Mouse (Mus musculus) cerebellum, adult 18-20 months (tissue): ENCODE measurements around the gene Tmem30a.
A peak's percentile ranks its signal among the peaks of the same experiment; 100 is the strongest.

Source experiments
- DNase-seq, 2 experiments: peaks; one replicate each; pipeline ENCODE4 v3.0.0; 2021

Tmem30a gene

DNA sequence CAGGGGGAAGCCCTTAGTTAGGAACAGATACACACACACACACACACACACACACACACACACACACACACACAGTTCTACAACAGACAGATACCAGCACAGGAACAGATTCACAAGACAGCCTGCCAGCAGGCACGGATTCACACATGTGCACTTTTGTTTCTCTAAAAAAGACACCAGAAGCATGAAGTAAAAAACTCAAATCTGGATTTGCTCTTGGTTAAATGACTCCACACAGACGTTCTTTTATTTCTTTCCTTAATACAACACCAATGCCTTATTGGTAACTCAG lies 7.6 kb downstream of the Tmem30a start:
- DNase-seq = no peak

- no peak for DNase-seq
Measured at GRCm38 (mm10) chr9:79784934-79785793, 8.1 kb downstream of the Tmem30a start.

DNA sequence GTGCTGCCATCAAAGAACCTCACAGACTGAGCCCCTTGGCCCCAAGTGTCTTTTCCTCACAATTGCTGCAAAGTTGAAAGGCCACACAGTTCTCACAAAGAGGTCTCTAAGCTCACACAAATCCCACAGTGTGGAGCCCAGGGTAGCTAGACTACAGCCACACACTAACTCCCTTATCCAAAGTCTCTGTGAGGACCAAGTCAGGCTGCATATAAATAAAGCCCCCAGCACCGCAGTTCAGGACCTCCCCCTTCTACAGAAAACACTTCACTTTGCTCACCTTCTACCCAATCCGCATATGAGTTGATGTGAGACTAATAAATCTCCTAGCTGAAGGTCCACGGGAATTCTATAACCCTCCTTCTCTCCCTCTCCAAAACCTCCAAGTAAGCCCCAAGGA lies 8.9 kb downstream of the Tmem30a start:
- no peak for DNase-seq

GRCm38 (mm10) chr9:79779354-79779753 lies 14.0 kb downstream of the Tmem30a start:
- DNase-seq = no peak

DNA sequence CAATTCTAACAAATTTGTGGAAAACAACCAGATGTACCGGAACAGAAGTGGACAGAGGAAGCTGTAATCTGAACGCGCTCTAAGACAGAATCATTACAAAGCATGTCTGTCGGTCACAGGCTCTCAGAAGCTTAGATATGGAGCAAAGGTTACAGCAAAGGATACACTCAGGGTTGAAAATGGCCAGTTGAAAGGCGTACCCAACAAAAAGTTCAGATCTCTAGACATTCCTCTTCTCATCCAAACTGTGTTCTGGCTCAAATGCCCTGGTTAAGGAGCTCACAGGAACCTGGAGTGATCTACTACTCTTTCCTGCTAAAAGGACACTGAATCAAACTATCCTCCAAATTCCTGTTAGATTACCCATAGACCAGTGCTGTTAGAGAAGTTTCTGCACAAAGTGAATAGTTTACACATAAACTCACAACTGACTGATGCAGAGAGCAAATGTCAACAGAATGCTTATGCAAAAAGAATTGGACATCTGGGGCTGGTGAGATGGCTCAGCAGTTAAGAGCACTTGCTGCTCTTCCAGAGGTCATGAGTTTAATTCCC lies 26.2 kb downstream of the Tmem30a start:
- DNase-seq = no peak

- DNase-seq = no peak
Measured at GRCm38 (mm10) chr9:79765329-79765728, 28.0 kb downstream of the Tmem30a start.

GRCm38 (mm10) chr9:79762519-79762918 lies 30.8 kb downstream of the Tmem30a start:
- no peak for DNase-seq

- peak in 1 of 2 experiments; percentile 5 for DNase-seq
Measured at GRCm38 (mm10) chr9:79760076-79760475, 33.2 kb downstream of the Tmem30a start.

DNA sequence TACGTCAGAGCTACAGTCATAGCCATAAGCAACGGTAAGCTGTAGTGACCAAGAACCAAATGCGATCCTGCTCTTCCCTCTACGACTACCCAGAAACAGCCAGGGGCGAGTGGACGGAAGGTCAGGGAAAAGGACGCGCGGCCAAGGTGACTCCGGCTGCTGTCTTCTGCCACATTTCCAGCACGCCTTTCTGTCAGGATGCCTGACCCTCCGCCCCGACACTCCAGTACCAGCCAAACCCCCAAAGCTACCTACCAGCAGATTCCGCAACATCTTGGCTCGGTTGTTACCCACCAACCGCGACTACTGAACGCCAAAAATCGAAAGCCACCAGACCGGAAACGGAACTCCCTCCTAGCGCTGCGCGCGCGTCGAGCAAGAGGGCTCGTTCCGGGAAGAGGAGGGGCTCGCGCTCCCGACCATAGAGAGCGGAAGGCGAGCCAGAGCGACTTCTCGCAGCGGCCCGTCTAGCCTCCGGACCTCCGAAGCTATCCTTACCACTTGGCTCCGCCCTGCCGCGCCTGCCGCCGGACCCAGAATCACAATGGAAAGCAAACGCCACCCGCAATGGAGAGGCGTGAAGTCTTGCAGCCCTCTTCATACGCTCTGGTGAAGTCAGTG lies 33.8 kb downstream of the Tmem30a start, which contains the start of gene Cox7a2:
Cox7a2 (minus strand) TSS at position 494 of the 621 bp plus-strand sequence.
- peak; percentile 95 to 97 for DNase-seq

DNA sequence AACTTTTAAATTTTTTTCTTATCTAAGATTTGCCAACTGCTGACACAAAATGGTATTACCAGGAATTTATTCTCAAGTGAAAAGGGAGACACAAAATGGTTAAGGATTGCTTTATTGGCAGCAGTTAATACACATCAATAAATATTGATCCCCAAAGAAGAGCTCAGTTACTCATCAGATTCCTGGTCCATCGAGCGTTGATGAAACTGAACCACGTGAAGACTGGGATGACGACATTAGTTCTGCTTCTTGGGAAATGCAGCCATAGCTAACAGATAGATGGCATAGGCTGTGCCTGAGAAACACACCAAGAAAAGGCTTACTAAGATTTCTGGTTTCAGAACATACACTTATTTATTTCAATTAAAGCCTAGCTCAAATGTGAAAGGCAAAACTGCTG lies 38.0 kb downstream of the Tmem30a start:
- no peak for DNase-seq

DNA sequence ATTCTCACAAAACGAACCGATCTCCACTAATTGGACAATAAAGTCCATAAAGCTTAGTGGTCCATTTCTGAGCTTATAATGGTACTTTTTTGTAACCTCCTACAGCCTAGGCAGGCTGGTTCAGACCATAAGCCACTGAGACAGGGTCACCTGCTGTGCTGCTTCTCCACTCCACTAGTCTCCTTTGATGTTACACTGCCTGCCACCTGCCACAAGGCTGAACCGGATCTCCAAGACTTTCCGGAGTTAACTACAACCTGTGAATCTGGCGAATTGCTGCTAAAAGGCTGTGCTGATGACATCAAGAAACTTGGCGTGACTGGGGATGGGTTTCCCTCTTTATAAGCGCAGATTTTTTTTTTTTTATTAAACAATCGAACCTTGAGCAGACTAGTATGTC lies 41.5 kb downstream of the Tmem30a start:
- no peak for DNase-seq

GRCm38 (mm10) chr9:79750709-79751108 lies 42.6 kb downstream of the Tmem30a start:
- DNase-seq = no peak

GRCm38 (mm10) chr9:79745036-79745435 lies 48.3 kb downstream of the Tmem30a start:
- DNase-seq = no peak

- DNase-seq = no peak
Measured at GRCm38 (mm10) chr9:79735608-79736007, 57.7 kb downstream of the Tmem30a start.

DNA sequence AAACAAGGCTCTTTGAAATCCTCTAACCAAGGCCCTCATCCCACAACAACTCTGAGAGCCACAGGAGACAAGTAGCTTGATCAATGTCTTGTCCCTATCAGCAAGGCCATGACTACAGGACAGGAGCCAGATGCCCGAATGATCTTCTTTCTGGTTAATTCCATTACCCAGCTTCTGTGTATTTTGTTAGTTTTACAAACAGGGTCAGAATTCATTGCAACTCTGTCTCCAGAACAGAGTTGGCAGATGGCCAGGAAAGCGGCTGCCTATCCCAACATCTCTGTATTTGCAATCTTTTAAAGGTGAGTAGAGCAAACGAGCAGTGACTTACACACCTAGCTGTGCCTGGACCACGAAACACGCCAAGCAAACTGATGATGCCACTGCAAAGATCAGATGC lies 63.0 kb downstream of the Tmem30a start:
- DNase-seq = no peak

DNA sequence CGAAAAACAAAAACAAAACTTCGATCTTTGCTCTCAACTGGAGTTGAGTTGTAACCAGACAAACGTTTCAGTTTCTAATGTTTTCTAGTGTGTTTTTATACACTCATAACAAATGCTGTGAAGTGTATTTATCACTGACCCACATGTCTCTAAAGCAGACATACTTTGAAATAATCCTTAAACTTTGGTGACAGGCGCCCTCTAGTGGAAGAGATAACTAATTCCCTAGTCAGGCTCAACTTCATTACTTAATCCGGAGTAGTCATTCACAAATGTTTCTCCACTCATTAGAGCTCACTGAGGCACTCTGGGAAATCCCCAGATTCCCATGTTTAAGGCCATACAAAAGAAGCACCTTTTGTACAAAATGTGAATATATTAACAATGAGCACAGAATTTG lies 70.2 kb downstream of the Tmem30a start:
- peak in 1 of 2 experiments; percentile 25 for DNase-seq

DNA sequence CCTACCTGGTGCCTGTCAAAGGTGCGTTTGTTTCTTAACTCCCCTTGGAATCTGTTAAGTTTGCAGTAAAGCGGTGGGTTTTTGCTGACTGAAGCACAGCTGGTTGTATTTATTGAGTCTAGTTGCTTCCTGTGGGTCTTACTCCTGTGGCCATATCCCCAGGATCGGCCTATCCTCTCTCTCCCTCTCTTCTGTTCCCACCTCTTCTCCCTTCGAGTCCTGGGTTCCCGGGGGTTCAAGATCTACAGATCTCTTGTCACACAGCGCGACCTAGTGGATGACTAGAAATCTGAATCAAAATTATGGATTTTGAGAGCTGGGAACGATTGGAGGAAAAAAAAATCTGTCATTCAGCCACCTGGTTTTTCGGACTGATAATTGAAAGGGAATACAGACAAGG lies 72.3 kb downstream of the Tmem30a start:
- peak; percentile 52 to 63 for DNase-seq

GRCm38 (mm10) chr9:79720143-79720542 lies 73.2 kb downstream of the Tmem30a start:
- DNase-seq = no peak

DNA sequence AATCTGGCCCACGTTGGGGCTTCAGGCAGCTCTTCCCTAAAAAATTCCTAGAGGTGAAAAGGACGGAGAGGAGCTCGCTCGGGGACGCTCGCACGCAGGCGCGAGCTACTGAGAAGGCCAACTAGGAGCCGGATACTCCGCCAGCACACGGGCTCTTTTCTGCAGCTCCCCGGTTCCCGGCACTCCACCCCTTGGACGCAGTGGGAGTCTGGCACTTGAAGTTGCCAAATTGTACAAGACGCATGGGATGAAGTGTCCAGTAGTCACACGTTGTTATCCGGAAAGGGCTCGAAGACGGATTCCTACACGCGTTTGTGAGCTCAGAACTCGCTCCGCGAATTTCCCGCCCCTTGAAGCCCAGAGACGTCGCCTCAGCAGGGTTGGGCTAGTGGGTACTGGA lies 73.9 kb downstream of the Tmem30a start:
- DNase-seq = no peak
